Mouse (Mus musculus): Measurements from ENCODE around the gene 1700092M07Rik. TPM values are rescaled to one million over a fixed set of nuclear protein-coding genes. Genes with fewer than 3 reads are reported as not detected.

The 1700092M07Rik gene
- total RNA-seq, 2 experiments from 2014 or later, result not detected

- DNase-seq, result no peak
These were observed 1.7 kb downstream of the 1700092M07Rik start for GRCm38 (mm10) chr19:8742176-8742575.

GRCm38 (mm10) chr19:8745382-8745781, 4.9 kb downstream of the 1700092M07Rik start:
- DNase-seq, result no peak

- no peak for DNase-seq
These were observed 6.8 kb downstream of the 1700092M07Rik start for GRCm38 (mm10) chr19:8747368-8747767.

GRCm38 (mm10) chr19:8755652-8756051, 15.1 kb downstream of the 1700092M07Rik start:
- DNase-seq, result no peak

GRCm38 (mm10) chr19:8756635-8757387, 16.3 kb downstream of the 1700092M07Rik start, which contains the start of gene Nxf1:
Nxf1 (plus strand) TSS chr19:8757073.
- peak; percentile 93 for DNase-seq

- DNase-seq, result no peak
These were observed 17.0 kb downstream of the 1700092M07Rik start for GRCm38 (mm10) chr19:8757471-8757998.

- no peak for DNase-seq
These were observed 18.4 kb downstream of the 1700092M07Rik start for GRCm38 (mm10) chr19:8758899-8759298.

- DNase-seq, result no peak
These were observed 20.2 kb downstream of the 1700092M07Rik start for GRCm38 (mm10) chr19:8760757-8761156.

GRCm38 (mm10) chr19:8763276-8763675, 22.8 kb downstream of the 1700092M07Rik start:
- DNase-seq, result no peak

- DNase-seq, result no peak
These were observed 25.0 kb downstream of the 1700092M07Rik start for GRCm38 (mm10) chr19:8765562-8765961.

- peak; percentile 77 for DNase-seq
These were observed 30.2 kb downstream of the 1700092M07Rik start, which contains the start of gene Tmem223 for GRCm38 (mm10) chr19:8770567-8771270. Tmem223 (plus strand) TSS chr19:8770996.

- DNase-seq, result no peak
These were observed 32.5 kb downstream of the 1700092M07Rik start for GRCm38 (mm10) chr19:8772996-8773395.

- DNase-seq, result no peak
These were observed 32.9 kb downstream of the 1700092M07Rik start for GRCm38 (mm10) chr19:8773409-8773808.

GRCm38 (mm10) chr19:8774086-8774835, 33.7 kb downstream of the 1700092M07Rik start, which contains the start of gene Tmem179b:
Tmem179b (minus strand) TSS chr19:8774467.
- DNase-seq, result peak; percentile 91

- peak; percentile 24 for DNase-seq
These were observed 34.5 kb downstream of the 1700092M07Rik start for GRCm38 (mm10) chr19:8774951-8775421.

- peak; percentile 92 for DNase-seq
These were observed 45.7 kb downstream of the 1700092M07Rik start, which contains the start of gene Taf6l for GRCm38 (mm10) chr19:8786008-8786781. Taf6l (minus strand) TSS chr19:8786417.

- no peak for DNase-seq
These were observed 48.0 kb downstream of the 1700092M07Rik start for GRCm38 (mm10) chr19:8788521-8788920.

GRCm38 (mm10) chr19:8789171-8789570, 48.7 kb downstream of the 1700092M07Rik start:
- DNase-seq, result no peak

- no peak for DNase-seq
These were observed 49.7 kb downstream of the 1700092M07Rik start for GRCm38 (mm10) chr19:8790171-8790570.
